Mouse (Mus musculus) left cerebral cortex, postnatal 4 days (tissue): ENCODE data around the gene Psg16. TPM values are rescaled to one million over a fixed set of nuclear protein-coding genes. Genes with fewer than 3 reads are reported as not detected.

Source experiments
- DNase-seq: peaks from one replicate; pipeline ENCODE4 v3.0.0-alpha.2; 2022
- intact Hi-C: fragments of 180-260 bp; cut with DNase I; formaldehyde crosslinking; loops from one replicate; pipeline ENCODE4 v1.15.1; 2025
- total RNA-seq, 2 experiments: library from RNA; stranded (reverse); gene quantifications; 2 replicates each; pipeline ENCODE4 v1.2.3; 2021

Gene Psg16
- total RNA-seq, result 1 to 10 TPM; 5.2 to 6.8 TPM

GRCm38 (mm10) chr7:17073904-17074615 lies at the start of gene Psg16:
TSS of gene Psg16 (plus strand) at chr7:17074040.
- DNase-seq, result peak; percentile 72
- intact Hi-C loops, result no loop called here

GRCm38 (mm10) chr7:17024141-17024540 lies 49.7 kb upstream of the Psg16 start:
- DNase-seq, result no peak
- intact Hi-C loops, result no loop called here

GRCm38 (mm10) chr7:17024814-17025504 lies 48.9 kb upstream of the Psg16 start:
- DNase-seq, result no peak
- intact Hi-C loops, result no loop called here

- no peak for DNase-seq
- intact Hi-C loops, result no loop called here
Measured at GRCm38 (mm10) chr7:17025505-17025894, 48.3 kb upstream of the Psg16 start.

GRCm38 (mm10) chr7:17025896-17026622 lies 47.8 kb upstream of the Psg16 start:
- intact Hi-C loops, result no loop called here
- no peak for DNase-seq

GRCm38 (mm10) chr7:17026710-17027587 lies 46.9 kb upstream of the Psg16 start:
- DNase-seq, result peak; percentile 74
- intact Hi-C loops, result no loop called here

- intact Hi-C loops, result no loop called here
Measured at GRCm38 (mm10) chr7:17027588-17028343, 46.1 kb upstream of the Psg16 start, which contains the start of gene Ppp5c. TSS of gene Ppp5c (minus strand) at chr7:17027924.

GRCm38 (mm10) chr7:17028923-17029322 lies 44.9 kb upstream of the Psg16 start:
- intact Hi-C loops, result no loop called here
- no peak for DNase-seq

More at GRCm38 (mm10) chr7:17027588-17028343, 46.1 kb upstream of the Psg16 start, which contains the start of gene Ppp5c:
- DNase-seq, result peak; percentile 96

GRCm38 (mm10) chr7:17030239-17030638 lies 43.6 kb upstream of the Psg16 start:
- DNase-seq, result no peak

GRCm38 (mm10) chr7:17038018-17038695 lies 35.7 kb upstream of the Psg16 start:
- peak; percentile 63 for DNase-seq
- intact Hi-C loops, result no loop called here

More at GRCm38 (mm10) chr7:17030239-17030638, 43.6 kb upstream of the Psg16 start:
- intact Hi-C loops, result no loop called here

- intact Hi-C loops, result no loop called here
- no peak for DNase-seq
Measured at GRCm38 (mm10) chr7:17039373-17039772, 34.5 kb upstream of the Psg16 start.

GRCm38 (mm10) chr7:17045743-17046142 lies 28.1 kb upstream of the Psg16 start:
- intact Hi-C loops, result no loop called here
- no peak for DNase-seq

GRCm38 (mm10) chr7:17047041-17047682 lies 26.7 kb upstream of the Psg16 start:
- intact Hi-C loops, result no loop called here
- DNase-seq, result no peak

GRCm38 (mm10) chr7:17048431-17049190 lies 25.2 kb upstream of the Psg16 start:
- DNase-seq, result no peak
- intact Hi-C loops, result no loop called here

GRCm38 (mm10) chr7:17050491-17050890 lies 23.3 kb upstream of the Psg16 start:
- no peak for DNase-seq
- intact Hi-C loops, result no loop called here

GRCm38 (mm10) chr7:17050933-17051594 lies 22.8 kb upstream of the Psg16 start:
- intact Hi-C loops, result no loop called here
- DNase-seq, result peak; percentile 66

- DNase-seq, result no peak
- intact Hi-C loops, result no loop called here
Measured at GRCm38 (mm10) chr7:17054325-17054989, 19.4 kb upstream of the Psg16 start.
